Mouse (Mus musculus): ENCODE measurements around the gene Acads. TPM values are rescaled to one million over a fixed set of nuclear protein-coding genes. Genes with fewer than 3 reads are reported as not detected.

The Acads gene
- polyA plus RNA-seq (2012; rRNA removed) = 23.6 and 27.1 TPM in 2 replicates

GRCm38 (mm10) chr5:115118961-115119570 is at the start of gene Acads:
Gene Acads (minus strand): TSS chr5:115119346.

GRCm38 (mm10) chr5:115158040-115158983 is 39.2 kb upstream of the Acads start, which contains the start of gene Mlec:
Gene Mlec (minus strand): TSS chr5:115158179.

GRCm38 (mm10) chr5:115134234-115135165 is 15.4 kb upstream of the Acads start, which contains the start of gene Unc119b:
Gene Unc119b (minus strand): TSS chr5:115134975.

GRCm38 (mm10) chr5:115098195-115098594 is 21.0 kb downstream of the Acads start, which contains the start of gene Gm10401:
Gene Gm10401 (minus strand): TSS chr5:115098295.

Other genes with a start within 250 kb of the Acads start
- 1.9 and 3.1 TPM in 2 replicates for gene Oasl2, start 222.4 kb downstream of the Acads start, polyA plus RNA-seq (2012; rRNA removed)
- gene Oasl1, start 196.1 kb downstream of the Acads start, polyA plus RNA-seq (2012; rRNA removed) = 0.70 TPM in 2 replicates
- gene 2210016L21Rik, start 177.2 kb downstream of the Acads start, polyA plus RNA-seq (2012; rRNA removed) = 7.5 and 8.0 TPM in 2 replicates
- gene Hnf1a, start 148.3 kb downstream of the Acads start, polyA plus RNA-seq (2012; rRNA removed) = 0.89 and 1.2 TPM in 2 replicates
- 14.6 and 17.8 TPM in 2 replicates for gene Sppl3, start 108.2 kb downstream of the Acads start, polyA plus RNA-seq (2012; rRNA removed)
- gene Gm10401, start 21.1 kb downstream of the Acads start, polyA plus RNA-seq (2012; rRNA removed) = not detected in 2 replicates
- gene Unc119b, start 15.6 kb upstream of the Acads start, polyA plus RNA-seq (2012; rRNA removed) = 5.9 and 7.3 TPM in 2 replicates
- 38.4 and 41.2 TPM in 2 replicates for gene Mlec, start 38.8 kb upstream of the Acads start, polyA plus RNA-seq (2012; rRNA removed)
- 0.29 and 0.33 TPM in 2 replicates for gene Cabp1, start 75.0 kb upstream of the Acads start, polyA plus RNA-seq (2012; rRNA removed)
- 51.9 and 54.7 TPM in 2 replicates for gene Pop5, start 116.5 kb upstream of the Acads start, polyA plus RNA-seq (2012; rRNA removed)
- gene Rnf10, start 153.6 kb upstream of the Acads start, polyA plus RNA-seq (2012; rRNA removed) = 81.8 and 101 TPM in 2 replicates
- gene Coq5, start 160.3 kb upstream of the Acads start, polyA plus RNA-seq (2012; rRNA removed) = 9.7 and 11.4 TPM in 2 replicates
- 146 and 153 TPM in 2 replicates for gene Dynll1, start 181.7 kb upstream of the Acads start, polyA plus RNA-seq (2012; rRNA removed)
- gene Srsf9, start 207.8 kb upstream of the Acads start, polyA plus RNA-seq (2012; rRNA removed) = 45.5 and 47.7 TPM in 2 replicates
- gene Gatc, start 221.8 kb upstream of the Acads start, polyA plus RNA-seq (2012; rRNA removed) = 11.6 and 13.2 TPM in 2 replicates
- 16.0 and 19.0 TPM in 2 replicates for gene Triap1, start 221.9 kb upstream of the Acads start, polyA plus RNA-seq (2012; rRNA removed)
- 656 and 682 TPM in 2 replicates for gene Cox6a1, start 229.6 kb upstream of the Acads start, polyA plus RNA-seq (2012; rRNA removed)

All from liver, embryonic 14 days (tissue).